Mouse (Mus musculus) heart, adult 9 months (tissue): ENCODE data around the gene Il3.

Experiments used
- DNase-seq, 2 experiments: peaks; one replicate each; pipeline ENCODE4 v3.0.0; 2022; ENCODE audit warnings: low spot score in 2 of 2

Il3 gene

DNA sequence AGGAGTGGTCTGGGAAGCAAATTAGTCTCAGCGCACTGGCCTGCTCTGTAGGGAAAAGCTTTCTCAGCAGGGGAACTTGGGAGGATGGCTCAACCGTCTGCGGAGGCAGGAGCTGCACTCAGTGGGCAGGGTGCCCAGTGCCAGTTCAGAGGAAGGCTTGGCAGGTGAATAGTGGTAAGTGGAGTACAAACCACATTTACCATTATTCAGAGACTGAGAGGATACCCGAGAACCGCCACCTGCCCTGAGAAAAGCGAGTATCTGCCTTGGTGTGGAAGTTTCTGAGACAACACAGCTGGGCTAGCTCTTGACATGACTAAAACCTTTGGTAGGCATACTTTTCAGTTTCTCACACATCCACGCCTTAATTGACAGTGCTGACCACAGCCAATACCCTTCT, 49.7 kb downstream of the Il3 start:
- no peak for DNase-seq

- DNase-seq, result no peak
These were observed 51.0 kb downstream of the Il3 start for GRCm38 (mm10) chr11:54216091-54216490.
